Mouse (Mus musculus) left cerebral cortex, adult 8-10 months (tissue): ENCODE measurements around the gene Ergic2. TPM values are rescaled to one million over a fixed set of nuclear protein-coding genes. Genes with fewer than 3 reads are reported as not detected.
A peak's percentile ranks its signal among the peaks of the same experiment; 100 is the strongest.
"Not testable (repeated sequence)": the region's sequence is repeated elsewhere in the genome, so short reads cannot be mapped to it uniquely, and the experiment has no call there.

Experiments used
- DNase-seq, 2 experiments: peaks; one replicate each; pipeline ENCODE4 v3.0.0; 2022; ENCODE audit warnings: low spot score in 2 of 2
- total RNA-seq, 4 experiments: library from RNA; stranded (reverse); gene quantifications; 2 replicates each; pipeline ENCODE4 v1.2.4; 2022

The Ergic2 gene
- total RNA-seq, 4 experiments from 2014 or later: 66.4 to 77.2 (median 68.8) TPM

GRCm38 (mm10) chr6:148211391-148211876 lies 740 bp downstream of the Ergic2 start:
- no peak for DNase-seq

GRCm38 (mm10) chr6:148207522-148207921 lies 4.7 kb downstream of the Ergic2 start:
- DNase-seq: no peak

GRCm38 (mm10) chr6:148205134-148205533 lies 7.0 kb downstream of the Ergic2 start:
- DNase-seq: no peak

GRCm38 (mm10) chr6:148199729-148200128 lies 12.4 kb downstream of the Ergic2 start:
- no peak for DNase-seq

GRCm38 (mm10) chr6:148199177-148199576 lies 13.0 kb downstream of the Ergic2 start:
- DNase-seq: no peak

GRCm38 (mm10) chr6:148193972-148194701 lies 18.0 kb downstream of the Ergic2 start:
- no peak for DNase-seq

- DNase-seq: no peak
Measured at GRCm38 (mm10) chr6:148185694-148186093, 26.5 kb downstream of the Ergic2 start.

- no peak for DNase-seq
Measured at GRCm38 (mm10) chr6:148172904-148173303, 39.3 kb downstream of the Ergic2 start.

- DNase-seq: not testable (repeated sequence)
Measured at GRCm38 (mm10) chr6:148152305-148152704, 59.9 kb downstream of the Ergic2 start.

- DNase-seq: no peak
Measured at GRCm38 (mm10) chr6:148142421-148142820, 69.8 kb downstream of the Ergic2 start.

- DNase-seq: no peak
Measured at GRCm38 (mm10) chr6:148141874-148142273, 70.3 kb downstream of the Ergic2 start.

GRCm38 (mm10) chr6:148139288-148139995 lies 72.7 kb downstream of the Ergic2 start:
- no peak for DNase-seq

GRCm38 (mm10) chr6:148135769-148136382 lies 76.3 kb downstream of the Ergic2 start:
- peak; percentile 64 to 77 for DNase-seq

- no peak for DNase-seq
Measured at GRCm38 (mm10) chr6:148133536-148133935, 78.6 kb downstream of the Ergic2 start.

- DNase-seq: no peak
Measured at GRCm38 (mm10) chr6:148132314-148132713, 79.9 kb downstream of the Ergic2 start.

Other genes starting within 250 kb of the Ergic2 start
- gene Far2, start 165.1 kb downstream of the Ergic2 start, total RNA-seq: 10 to 100 TPM; 20.0 to 22.4 (median 21.7) TPM
- 10 to 100 TPM; 58.3 to 69.4 (median 60.4) TPM for gene Tmtc1, start 232.0 kb upstream of the Ergic2 start, total RNA-seq